ENCODE assay signal across 20 mouse cellular contexts in genomic region chr5:20699116-20699515, GRCm38 (mm10).
"Had no signal": no experiment of that assay in that cellular context is flagged by ENCODE, and none has a peak within 500 bp of the region (broad histone marks: within the 10 kb centered on the region; RNA-seq: fewer than 3 reads in every experiment).

No protein-coding gene starts in this region.

- H3K4me2 ChIP-seq: liver, embryonic 13.5 days; midbrain, embryonic 11.5 days; neural tube, embryonic 12.5 days; neural tube, embryonic 15.5 days had no signal

- H3K9ac ChIP-seq: liver, embryonic 13.5 days; neural tube, embryonic 12.5 days; neural tube, embryonic 15.5 days had no signal

- H3K27me3 ChIP-seq: neural tube, embryonic 12.5 days; neural tube, embryonic 15.5 days had no signal

- H3K9me3 ChIP-seq: liver, embryonic 13.5 days; neural tube, embryonic 12.5 days; neural tube, embryonic 15.5 days had no signal

- ATAC-seq: intestine, postnatal 0 days; lung, postnatal 0 days had no signal

- DNase-seq: kidney, adult 2 months; kidney, postnatal 14 days; kidney, postnatal 4 days; layer of hippocampus, adult 9-11 months; layer of hippocampus, postnatal 36 days; liver, embryonic 13.5 days; lung, adult 2 months; lung, postnatal 36 days; midbrain, embryonic 14.5 days; right cerebral cortex, adult 18-20 months; right cerebral cortex, postnatal 14 days; right cerebral cortex, postnatal 4 days; thymus, postnatal 25 days had no signal

- H3K27ac ChIP-seq: left cerebral cortex, adult 2 months; liver, embryonic 13.5 days; neural tube, embryonic 12.5 days; neural tube, embryonic 15.5 days had no signal

- H3K36me3 ChIP-seq: liver, embryonic 13.5 days; neural tube, embryonic 15.5 days had no signal

- H3K4me3 ChIP-seq: left cerebral cortex, adult 2 months; liver, embryonic 13.5 days; megakaryocyte, embryonic 14.5 days; neural tube, embryonic 12.5 days; neural tube, embryonic 15.5 days had no signal
